Mouse (Mus musculus) heart, embryonic 16.5 days (tissue): Measurements from ENCODE around the gene C1qtnf4. TPM values are rescaled to one million over a fixed set of nuclear protein-coding genes. Genes with fewer than 3 reads are reported as not detected.

Experiments
- ATAC-seq: fragments of 200-750 bp; cut with Nextera tagmentation; replicated peaks from 2 replicates; pipeline ENCODE4 v1.8.0; 2017; ENCODE audit warnings: moderate number of reproducible peaks; ENCODE audit not compliant: insufficient read depth, low FRiP score; ENCODE audit errors: extremely low read depth
- H3K27ac ChIP-seq: fragments of 300-500 bp; sonication (generic); 2 replicates; pipeline ENCODE4 v1.5.1; 2014; ENCODE audit warnings: mild to moderate bottlenecking, low read length, control low read depth, moderate library complexity
- H3K27me3 ChIP-seq: fragments of 300-500 bp; sonication (generic); 2 replicates; pipeline ENCODE4 v1.6.1; 2014; ENCODE audit warnings: low read length, mixed read lengths; ENCODE audit not compliant: control insufficient read depth, insufficient read depth
- H3K36me3 ChIP-seq: fragments of 300-500 bp; sonication (generic); 2 replicates; pipeline ENCODE4 v1.6.1; 2014; ENCODE audit not compliant: control insufficient read depth, insufficient read depth
- H3K4me1 ChIP-seq: fragments of 300-500 bp; sonication (generic); 2 replicates; pipeline ENCODE4 v1.6.1; 2014; ENCODE audit warnings: low read length, mixed read lengths; ENCODE audit not compliant: control insufficient read depth, insufficient read depth
- H3K4me2 ChIP-seq: fragments of 300-500 bp; sonication (generic); 2 replicates; pipeline ENCODE4 v1.6.1; 2014; ENCODE audit warnings: low read depth, mild to moderate bottlenecking, control low read depth, low read length
- H3K4me3 ChIP-seq: fragments of 300-500 bp; sonication (generic); 2 replicates; pipeline ENCODE4 v1.5.1; 2014; ENCODE audit warnings: mild to moderate bottlenecking, control low read depth, low read length
- H3K9ac ChIP-seq: fragments of 300-500 bp; sonication (generic); 2 replicates; pipeline ENCODE4 v1.6.1; 2014; ENCODE audit warnings: low read length, control low read depth
- H3K9me3 ChIP-seq: fragments of 300-500 bp; sonication (generic); replicated peaks from 2 replicates; pipeline ENCODE4 v1.6.1; 2016; ENCODE audit warnings: low read length; ENCODE audit not compliant: control insufficient read depth
- WGBS: fragments of 180-500 bp; shearing (Covaris S2); extraction: QIAGEN DNeasy Blood & Tissue Kit; methylation state at CpG from one replicate; pipeline ENCODE4 v1.1.7; 2014; 5-methylcytosine and 5-hydroxymethylcytosine counted together
- polyA plus RNA-seq: library from polyadenylated mRNA; unstranded; fragments of >200 nt; fragmentation: Nextera tagmentation; extraction: Ambion mirVana; gene quantifications from 2 replicates; pipeline ENCODE4 v1.2.1, GENCODE M21; 2015

C1qtnf4 gene
- polyA plus RNA-seq, 1 experiment from 2014 or later: 10.8 TPM

- H3K4me2 ChIP-seq: peak overlapping the region; percentile 86
- H3K9ac ChIP-seq: peak overlapping the region; percentile 96
- no peak; the same call in 1 of the 2 replicates for ATAC-seq
- peaks cover 26% of the 10 kb centered on the region for H3K4me1 ChIP-seq
- peak overlapping the region; percentile 74 for H3K4me3 ChIP-seq
- H3K27me3 ChIP-seq: no peaks in the 10 kb centered on the region
- H3K36me3 ChIP-seq: peaks cover 5% of the 10 kb centered on the region; the same call in 1 of the 2 replicates
- H3K27ac ChIP-seq: peak overlapping the region; percentile 98
- 13% methylated on average over 7 of the region's 7 CpGs for WGBS
- no peaks in the 10 kb centered on the region for H3K9me3 ChIP-seq
Observed at GRCm38 (mm10) chr2:90916560-90917232, 31.0 kb downstream of the C1qtnf4 start.

DNA sequence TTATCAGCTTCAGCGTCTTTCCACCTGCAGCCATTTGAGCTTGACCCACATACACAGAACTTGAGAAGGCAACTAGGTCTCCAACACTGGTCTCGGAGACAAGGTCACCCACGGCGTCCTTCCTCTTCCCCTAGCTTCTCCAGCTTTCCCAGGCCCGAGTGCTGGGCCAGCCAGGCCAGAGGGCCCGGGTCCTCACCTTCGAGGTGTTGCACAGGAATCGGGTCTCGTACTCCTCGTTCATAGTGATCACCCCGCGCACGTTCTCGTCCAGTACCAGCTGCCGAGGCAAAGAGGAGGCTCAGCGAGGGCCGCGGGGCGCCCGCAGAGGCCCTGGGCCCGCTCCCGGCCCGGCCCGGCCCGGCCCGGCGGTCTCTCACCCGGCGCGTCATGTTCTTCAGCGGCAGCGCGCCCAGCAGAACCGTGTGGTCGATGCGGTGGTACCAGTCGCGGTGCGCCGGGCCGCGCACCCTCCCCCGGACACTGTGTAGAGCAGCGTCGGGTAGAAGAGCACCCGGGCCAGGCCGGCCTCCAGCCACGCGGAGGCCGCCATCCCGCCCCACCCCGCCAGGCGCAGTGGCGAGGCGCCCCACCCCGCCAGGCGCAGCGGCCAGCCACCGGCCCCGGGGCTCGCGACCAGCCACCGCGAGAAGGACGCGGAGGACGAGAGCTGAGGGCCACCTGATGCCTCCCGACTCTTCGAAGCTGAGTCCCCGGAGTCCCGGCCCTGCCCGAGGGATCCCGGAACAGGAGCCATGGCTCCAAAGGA, 31.8 kb downstream of the C1qtnf4 start:
- ATAC-seq: peak; percentile 82
- H3K4me2 ChIP-seq: peak overlapping the region; percentile 86
- H3K36me3 ChIP-seq: 0 out of 2 replicates have a peak, but pooled peaks cover 4% of the 10 kb centered on the region
- WGBS: under 1% methylated on average over 73 of the region's 73 CpGs
- H3K27me3 ChIP-seq: no peaks in the 10 kb centered on the region
- H3K27ac ChIP-seq: peak overlapping the region; percentile 98
- H3K4me3 ChIP-seq: peak overlapping the region; percentile 74
- peak overlapping the region; percentile 96 for H3K9ac ChIP-seq
- no peaks in the 10 kb centered on the region for H3K9me3 ChIP-seq
- H3K4me1 ChIP-seq: peaks cover 26% of the 10 kb centered on the region

DNA sequence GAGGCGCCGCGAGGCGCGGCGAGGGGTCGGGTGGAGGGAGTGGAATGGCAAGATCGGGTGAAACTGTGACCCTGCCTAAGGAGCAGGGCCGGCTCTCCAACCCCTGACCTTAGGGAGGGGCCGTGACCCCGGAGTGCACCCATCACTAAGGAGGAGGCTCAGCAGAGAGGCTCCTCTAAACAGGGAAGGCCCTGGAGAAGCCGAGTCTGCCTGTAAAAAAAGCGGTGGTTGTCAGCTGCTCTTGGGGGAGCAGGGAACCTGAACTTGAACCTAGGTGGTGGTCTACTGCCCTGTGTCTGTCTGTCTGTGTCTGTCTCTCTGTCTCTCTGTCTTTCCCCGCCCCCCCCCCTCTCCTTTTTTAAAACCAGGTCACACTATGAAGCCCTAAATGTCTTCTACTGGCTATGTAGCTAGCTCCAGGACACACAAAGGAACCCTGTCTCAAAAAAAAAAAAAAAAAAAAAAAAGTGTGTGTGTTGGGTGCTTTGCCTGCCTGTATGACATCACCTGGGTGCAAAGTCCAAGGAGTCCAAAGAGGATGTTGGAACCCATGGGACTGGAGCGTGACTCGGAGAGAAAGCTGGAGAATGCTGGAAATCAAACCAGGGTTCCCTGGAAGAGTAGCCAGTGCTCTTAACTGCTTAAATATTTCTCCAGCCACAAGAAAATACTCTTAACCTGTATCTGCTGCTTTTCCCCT, 32.5 kb downstream of the C1qtnf4 start:
- no peak for ATAC-seq
- Histone ChIP-seq H3K4me2 (peak overlapping the region; percentile 86), H3K4me3 (peak overlapping the region; percentile 74), H3K9ac (peak overlapping the region; percentile 96), H3K27me3 (no peaks in the 10 kb centered on the region), H3K36me3 (0 out of 2 replicates have a peak, but pooled peaks cover 2% of the 10 kb centered on the region), H3K9me3 (no peaks in the 10 kb centered on the region), H3K4me1 (peaks cover 26% of the 10 kb centered on the region), H3K27ac (peak overlapping the region; percentile 98)
- 8% methylated on average over 16 of the region's 16 CpGs for WGBS

DNA sequence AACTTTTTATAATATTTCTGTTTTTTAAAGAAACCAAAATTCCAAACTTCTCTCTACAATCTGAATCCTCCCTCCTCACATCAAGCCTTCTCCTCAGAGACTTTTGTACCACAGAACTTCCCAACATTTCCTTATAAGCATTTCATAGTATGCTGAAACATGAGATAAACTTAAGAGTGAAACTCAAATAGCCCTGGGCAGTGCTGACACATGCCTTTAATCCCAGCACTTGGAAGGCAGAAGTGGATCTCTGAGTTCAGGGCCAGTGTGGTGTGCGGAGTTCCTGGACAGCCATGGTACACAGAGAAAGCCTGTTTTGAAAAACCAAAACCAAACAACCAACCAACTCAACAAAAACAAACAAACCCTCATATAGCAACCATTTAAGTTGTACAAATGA, 35.5 kb downstream of the C1qtnf4 start:
- Histone ChIP-seq H3K27me3 (no peaks in the 10 kb centered on the region), H3K4me3 (no peak overlapping the region), H3K4me2 (no peak overlapping the region), H3K36me3 (no peaks in the 10 kb centered on the region), H3K9ac (no peak overlapping the region), H3K9me3 (no peaks in the 10 kb centered on the region), H3K4me1 (peaks cover 9% of the 10 kb centered on the region; the same call in 1 of the 2 replicates), H3K27ac (peak overlapping the region; percentile 52; the same call in 1 of the 2 replicates)
- WGBS: 47% methylated on average over 1 of the region's 1 CpGs
- ATAC-seq: no peak

DNA sequence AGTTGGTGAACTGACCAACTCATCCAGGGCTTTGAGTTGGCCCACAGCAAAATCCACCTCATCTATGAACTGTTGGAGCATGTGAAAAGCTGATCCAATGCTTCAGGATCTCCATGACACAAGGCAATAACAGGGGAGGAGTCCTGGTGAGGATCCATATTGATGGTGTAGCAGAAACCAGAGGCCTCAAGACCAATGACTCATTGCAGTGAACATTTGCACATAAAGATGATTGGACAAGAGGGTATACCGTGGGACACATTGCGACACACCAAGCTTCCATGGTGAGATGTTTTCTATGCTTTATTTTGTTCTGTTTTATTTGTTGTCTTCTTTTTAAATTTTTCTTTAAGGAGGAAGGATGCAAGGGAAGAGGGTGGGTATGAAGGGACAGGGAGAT, 37.0 kb downstream of the C1qtnf4 start:
- H3K36me3 ChIP-seq: no peaks in the 10 kb centered on the region
- no peak overlapping the region for H3K9ac ChIP-seq
- no peak overlapping the region for H3K27ac ChIP-seq
- H3K27me3 ChIP-seq: no peaks in the 10 kb centered on the region
- WGBS: 92% methylated on average over 2 of the region's 2 CpGs
- H3K4me3 ChIP-seq: no peak overlapping the region
- no peak for ATAC-seq
- peaks cover 5% of the 10 kb centered on the region; the same call in 1 of the 2 replicates for H3K4me1 ChIP-seq
- no peak overlapping the region for H3K4me2 ChIP-seq
- no peaks in the 10 kb centered on the region for H3K9me3 ChIP-seq

DNA sequence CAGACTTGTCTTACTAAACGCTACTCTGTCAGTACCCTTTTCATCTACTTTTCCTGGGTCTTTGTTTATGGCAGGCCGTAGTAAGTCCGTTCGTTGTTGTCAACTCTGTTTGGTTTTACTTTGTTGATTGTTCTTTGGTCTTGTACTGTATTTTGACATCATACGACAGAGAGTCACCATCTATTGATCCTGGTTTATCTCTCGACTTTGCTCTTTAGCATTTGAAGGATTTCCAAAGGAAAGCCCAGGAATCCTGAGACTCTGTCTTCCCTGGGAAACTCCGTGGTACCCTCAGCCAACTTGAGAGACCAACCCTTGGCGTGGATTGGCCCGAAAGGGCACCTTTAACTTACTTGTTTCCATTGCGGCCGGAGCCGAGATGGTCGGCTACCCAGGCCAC, 42.9 kb downstream of the C1qtnf4 start:
- no peaks in the 10 kb centered on the region for H3K36me3 ChIP-seq
- no peaks in the 10 kb centered on the region for H3K9me3 ChIP-seq
- 84% methylated on average over 13 of the region's 13 CpGs for WGBS
- H3K9ac ChIP-seq: no peak overlapping the region
- no peaks in the 10 kb centered on the region for H3K27me3 ChIP-seq
- no peak overlapping the region for H3K27ac ChIP-seq
- ATAC-seq: no peak
- no peak overlapping the region for H3K4me3 ChIP-seq
- H3K4me2 ChIP-seq: no peak overlapping the region
- no peaks in the 10 kb centered on the region for H3K4me1 ChIP-seq

GRCm38 (mm10) chr2:90931829-90932228, 46.2 kb downstream of the C1qtnf4 start:
- H3K4me1 ChIP-seq: no peaks in the 10 kb centered on the region
- no peak overlapping the region for H3K27ac ChIP-seq
- ATAC-seq: no peak
- H3K27me3 ChIP-seq: no peaks in the 10 kb centered on the region
- no peak overlapping the region for H3K9ac ChIP-seq
- H3K9me3 ChIP-seq: no peaks in the 10 kb centered on the region
- H3K4me3 ChIP-seq: no peak overlapping the region
- no peak overlapping the region for H3K4me2 ChIP-seq
- 66% methylated on average over 8 of the region's 8 CpGs for WGBS
- H3K36me3 ChIP-seq: no peaks in the 10 kb centered on the region

DNA sequence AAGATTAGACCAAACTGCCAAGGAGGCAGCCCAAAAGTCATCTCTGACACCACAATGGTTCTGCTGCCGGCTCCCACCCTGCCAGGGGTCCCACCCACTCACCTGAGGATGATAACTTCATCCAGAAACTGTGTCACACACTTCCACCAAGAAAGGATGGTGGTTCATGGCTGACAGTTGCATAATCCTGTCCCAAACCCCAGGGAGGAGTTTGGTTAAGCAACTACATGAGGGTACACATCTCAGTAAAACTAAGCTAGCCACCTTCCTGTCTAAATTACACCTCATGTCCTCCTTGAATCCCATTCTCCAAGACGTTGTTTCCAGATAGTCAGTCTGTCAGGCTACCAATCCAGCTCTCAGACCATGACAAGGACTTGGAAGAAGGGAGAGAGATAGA, 46.6 kb downstream of the C1qtnf4 start:
- Histone ChIP-seq H3K4me2 (no peak overlapping the region), H3K36me3 (no peaks in the 10 kb centered on the region), H3K4me1 (no peaks in the 10 kb centered on the region), H3K27ac (no peak overlapping the region), H3K9ac (no peak overlapping the region), H3K4me3 (no peak overlapping the region), H3K9me3 (no peaks in the 10 kb centered on the region), H3K27me3 (no peaks in the 10 kb centered on the region)
- 64% methylated on average over 2 of the region's 2 CpGs for WGBS
- no peak for ATAC-seq
